Mouse (Mus musculus) embryonic facial prominence, embryonic 12.5 days (tissue): ENCODE results near the gene Xdh. TPM values are rescaled to one million over a fixed set of nuclear protein-coding genes. Genes with fewer than 3 reads are reported as not detected.
"Not testable (repeated sequence)": the region's sequence is repeated elsewhere in the genome, so short reads cannot be mapped to it uniquely, and the experiment has no call there.

Source experiments
- ATAC-seq: fragments of 200-750 bp; cut with Nextera tagmentation; 2 replicates; pipeline ENCODE4 v1.8.0; 2017; ENCODE audit not compliant: insufficient number of reproducible peaks, insufficient read depth, low FRiP score, low TSS enrichment
- H3K27ac ChIP-seq: fragments of 300-500 bp; sonication (generic); 2 replicates; pipeline ENCODE4 v1.5.1; 2016; ENCODE audit warnings: mild to moderate bottlenecking
- H3K27me3 ChIP-seq: fragments of 300-500 bp; sonication (generic); 2 replicates; pipeline ENCODE4 v1.6.1; 2016; ENCODE audit warnings: mild to moderate bottlenecking, moderate library complexity
- H3K36me3 ChIP-seq: fragments of 300-500 bp; sonication (generic); 2 replicates; pipeline ENCODE4 v1.6.1; 2016; ENCODE audit warnings: mild to moderate bottlenecking
- H3K4me1 ChIP-seq: fragments of 300-500 bp; sonication (generic); 2 replicates; pipeline ENCODE4 v1.6.1; 2016
- H3K4me2 ChIP-seq: fragments of 300-500 bp; sonication (generic); replicated peaks from 2 replicates; pipeline ENCODE4 v1.6.1; 2016; ENCODE audit warnings: mild to moderate bottlenecking, moderate library complexity
- H3K4me3 ChIP-seq: fragments of 300-500 bp; sonication (generic); 2 replicates; pipeline ENCODE4 v1.5.1; 2016; ENCODE audit warnings: mild to moderate bottlenecking
- H3K9ac ChIP-seq: fragments of 300-500 bp; sonication (generic); 2 replicates; pipeline ENCODE4 v1.6.1; 2016; ENCODE audit warnings: mild to moderate bottlenecking, moderate library complexity
- H3K9me3 ChIP-seq: fragments of 300-500 bp; sonication (generic); 2 replicates; pipeline ENCODE4 v1.6.1; 2016; ENCODE audit warnings: mild to moderate bottlenecking, moderate library complexity
- WGBS: fragments of 180-500 bp; shearing (Covaris S2); methylation state at CpG from one replicate; pipeline ENCODE4 v1.1.7; 2016; 5-methylcytosine and 5-hydroxymethylcytosine counted together
- polyA plus RNA-seq: library from polyadenylated mRNA; unstranded; fragments of >200 nt; fragmentation: Nextera tagmentation; extraction: Ambion mirVana; gene quantifications from 2 replicates; pipeline ENCODE4 v1.2.1, GENCODE M21; 2016

Xdh gene
- polyA plus RNA-seq, 1 experiment from 2014 or later, result 0.70 TPM

DNA sequence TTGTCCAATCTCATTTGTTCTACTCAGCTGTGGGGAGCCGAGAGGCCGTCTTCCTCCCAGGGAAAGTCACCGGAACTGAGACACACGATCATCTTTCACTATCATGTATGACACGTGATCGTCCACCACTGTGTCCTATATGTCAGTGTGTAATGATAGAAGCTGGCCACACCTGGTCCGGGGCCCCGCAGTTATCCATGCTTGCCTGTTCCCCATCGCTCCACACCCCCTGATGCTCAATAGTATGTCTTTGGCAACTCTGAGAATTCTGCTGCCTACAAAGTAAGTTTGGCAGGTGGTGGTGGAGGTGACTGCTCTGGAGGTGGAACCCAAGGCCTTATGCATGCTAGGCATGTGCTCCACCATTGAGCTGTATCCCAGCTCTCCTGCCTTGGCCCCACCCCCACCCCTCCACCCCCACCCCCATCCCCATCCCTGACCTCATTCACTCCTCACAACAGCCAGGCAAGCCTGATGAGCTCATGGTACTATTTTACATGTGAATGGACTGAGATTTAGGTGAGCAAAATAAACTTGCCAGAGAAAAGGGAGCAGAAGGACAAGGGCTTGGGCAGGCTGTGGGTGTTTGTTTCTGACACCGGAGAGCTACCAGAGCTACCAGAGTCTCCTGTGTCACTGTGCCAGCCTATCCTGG is 70.6 kb downstream of the Xdh start:
- H3K27ac ChIP-seq, result no peak overlapping the region
- H3K27me3 ChIP-seq, result no peaks in the 10 kb centered on the region; the same call in 1 of the 2 replicates
- H3K4me1 ChIP-seq, result no peaks in the 10 kb centered on the region
- WGBS, result 91% methylated on average over 10 of the region's 10 CpGs
- no peak; the same call in 1 of the 2 replicates for ATAC-seq
- no peak overlapping the region for H3K9ac ChIP-seq
- no peak overlapping the region for H3K4me3 ChIP-seq
- H3K4me2 ChIP-seq, result no peak overlapping the region
- H3K9me3 ChIP-seq, result 0 out of 2 replicates have a peak, but pooled peaks cover 4% of the 10 kb centered on the region
- H3K36me3 ChIP-seq, result no peaks in the 10 kb centered on the region

DNA sequence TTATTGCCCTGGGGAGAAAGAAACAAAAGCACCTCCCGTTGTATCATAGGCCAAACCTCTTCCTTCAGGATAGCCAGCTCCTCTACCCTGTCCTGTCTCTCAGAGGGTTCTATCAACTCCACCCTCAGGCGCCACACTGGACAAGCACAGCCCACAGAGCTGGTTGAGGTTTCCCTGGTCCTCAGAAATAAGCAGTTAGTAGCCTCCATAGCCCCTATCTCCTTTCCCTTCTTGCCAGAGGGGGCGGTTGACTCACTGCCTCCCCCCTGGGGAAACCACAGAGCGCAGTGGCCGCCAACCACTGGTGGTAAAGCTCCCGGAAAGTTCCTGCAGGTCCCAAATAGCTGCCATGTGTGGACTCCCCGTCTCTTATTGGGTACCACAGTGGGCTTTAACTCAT is 74.3 kb downstream of the Xdh start:
- H3K9ac ChIP-seq, result no peak overlapping the region
- H3K27me3 ChIP-seq, result no peaks in the 10 kb centered on the region; the same call in 1 of the 2 replicates
- no peak overlapping the region for H3K4me2 ChIP-seq
- H3K36me3 ChIP-seq, result no peaks in the 10 kb centered on the region
- no peak overlapping the region for H3K27ac ChIP-seq
- 85% methylated on average over 7 of the region's 7 CpGs for WGBS
- no peak overlapping the region for H3K4me3 ChIP-seq
- H3K9me3 ChIP-seq, result 0 out of 2 replicates have a peak, but pooled peaks cover 4% of the 10 kb centered on the region
- no peak for ATAC-seq
- no peaks in the 10 kb centered on the region for H3K4me1 ChIP-seq

DNA sequence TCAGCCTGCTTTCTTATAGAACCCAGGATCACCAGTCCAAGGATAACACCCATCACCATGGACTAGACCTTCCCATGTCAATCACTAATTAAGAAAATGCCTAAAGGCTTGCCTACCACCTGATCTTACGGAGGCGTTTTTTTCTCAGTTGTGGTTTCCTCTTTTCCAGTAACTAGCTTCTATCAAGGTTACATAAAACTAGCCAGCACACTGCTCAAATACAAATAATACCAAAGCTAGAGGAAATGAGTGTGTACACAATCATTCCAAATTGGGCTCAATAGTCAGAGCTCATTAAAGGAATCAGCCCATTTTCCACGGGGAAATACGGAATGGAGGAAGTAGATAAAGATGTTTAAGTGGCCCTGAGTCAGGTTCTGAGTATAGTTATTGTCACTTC is 74.7 kb downstream of the Xdh start:
- no peak for ATAC-seq
- Histone ChIP-seq H3K4me1 (no peaks in the 10 kb centered on the region), H3K27me3 (no peaks in the 10 kb centered on the region), H3K36me3 (no peaks in the 10 kb centered on the region), H3K9ac (no peak overlapping the region), H3K9me3 (0 out of 2 replicates have a peak, but pooled peaks cover 4% of the 10 kb centered on the region), H3K4me2 (no peak overlapping the region), H3K4me3 (no peak overlapping the region), H3K27ac (no peak overlapping the region)
- 84% methylated on average over 4 of the region's 4 CpGs for WGBS

DNA sequence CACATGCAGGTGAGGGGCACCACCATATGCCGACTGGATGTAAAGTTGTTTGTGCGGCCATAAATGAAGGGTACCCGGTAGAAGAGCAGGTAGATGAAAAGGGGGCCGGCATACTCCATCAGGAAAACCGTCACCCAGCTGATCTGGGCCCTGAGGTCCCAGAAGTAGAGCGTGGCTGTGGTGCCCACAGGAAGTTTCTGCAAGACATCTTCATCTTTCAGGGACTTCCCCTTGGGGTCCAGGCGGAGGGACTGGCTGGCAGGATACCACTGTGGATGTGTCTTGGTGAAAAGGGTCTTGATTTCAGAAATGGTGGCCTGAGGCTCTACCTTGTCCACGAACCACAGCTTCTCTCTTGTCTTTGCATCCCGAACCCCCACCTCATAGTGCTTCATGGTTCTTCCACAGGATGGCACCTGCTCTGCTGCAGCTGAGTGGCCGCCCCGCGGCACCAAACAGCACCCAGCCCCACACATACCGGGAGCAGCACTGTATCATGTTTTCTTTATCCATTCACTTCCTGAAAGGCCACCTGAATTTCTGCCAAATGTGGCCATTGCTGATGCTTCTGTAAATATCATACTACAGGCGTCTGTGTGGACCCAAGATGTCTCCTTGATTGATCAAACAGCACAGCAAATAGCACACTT is 78.9 kb downstream of the Xdh start:
- 90% methylated on average over 14 of the region's 14 CpGs for WGBS

DNA sequence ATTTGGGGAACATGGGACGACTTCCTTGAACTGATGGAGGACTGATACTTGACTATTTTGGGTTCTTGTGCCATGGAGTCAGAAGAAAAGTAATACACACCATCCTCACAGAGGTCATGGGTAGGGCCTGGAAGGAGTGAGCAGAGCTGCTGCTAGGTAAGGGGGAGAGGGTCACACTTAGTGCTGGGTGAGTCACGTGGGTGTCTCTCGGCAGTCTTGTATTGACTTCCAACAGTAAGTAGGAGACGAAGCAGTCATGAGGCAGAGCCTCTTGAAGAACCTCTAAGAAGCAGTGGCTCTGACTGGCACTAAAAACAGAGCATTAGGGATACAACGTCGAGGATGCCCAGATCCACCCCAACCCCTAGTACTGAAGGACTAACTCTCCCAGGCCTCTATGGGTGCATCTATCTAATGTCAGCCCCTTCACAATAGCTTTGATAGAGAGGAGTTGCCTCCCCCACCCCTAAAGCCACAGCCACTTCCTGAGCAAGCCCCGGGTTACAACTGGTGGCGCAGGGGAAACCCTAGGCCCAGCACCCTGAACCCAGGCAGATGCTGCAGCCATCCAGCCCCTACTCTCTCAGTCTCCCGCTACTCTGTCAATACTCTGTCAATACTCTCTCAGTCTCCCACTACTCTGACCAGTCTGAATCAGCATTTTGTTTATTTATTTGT is 80.8 kb downstream of the Xdh start:
- Histone ChIP-seq H3K9me3 (no peaks in the 10 kb centered on the region), H3K9ac (no peak overlapping the region), H3K4me3 (no peak overlapping the region), H3K4me2 (no peak overlapping the region), H3K27me3 (no peaks in the 10 kb centered on the region), H3K4me1 (no peaks in the 10 kb centered on the region), H3K27ac (no peak overlapping the region), H3K36me3 (no peaks in the 10 kb centered on the region)
- 90% methylated on average over 9 of the region's 9 CpGs for WGBS
- ATAC-seq, result no peak

More for the DNA sequence above, 78.9 kb downstream of the Xdh start:
- no peak overlapping the region for H3K4me2 ChIP-seq
- H3K4me1 ChIP-seq, result no peaks in the 10 kb centered on the region
- 0 out of 2 replicates have a peak, but pooled peaks cover 4% of the 10 kb centered on the region for H3K9me3 ChIP-seq
- no peak overlapping the region for H3K27ac ChIP-seq
- no peaks in the 10 kb centered on the region for H3K36me3 ChIP-seq
- H3K9ac ChIP-seq, result no peak overlapping the region
- no peak overlapping the region for H3K4me3 ChIP-seq
- ATAC-seq, result no peak
- H3K27me3 ChIP-seq, result no peaks in the 10 kb centered on the region

DNA sequence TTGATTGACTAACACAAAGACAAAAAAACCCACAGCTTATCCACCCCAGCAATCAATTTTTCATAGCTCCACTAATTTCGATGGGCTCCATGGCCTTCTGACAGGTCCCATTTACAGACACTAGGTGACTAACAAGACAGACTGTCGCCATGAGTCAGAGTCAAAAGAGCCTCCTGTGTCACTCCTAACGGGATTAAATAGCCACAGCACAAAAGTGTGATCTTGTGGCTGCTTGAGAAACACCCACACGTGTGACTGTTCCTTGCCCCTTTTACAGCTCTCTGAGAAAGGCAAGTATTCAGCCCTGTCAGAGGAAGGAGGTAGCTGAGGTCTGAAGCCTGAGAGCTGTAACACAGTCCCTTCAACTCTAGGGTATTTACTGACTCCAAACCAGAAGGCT is 96.3 kb downstream of the Xdh start:
- no peaks in the 10 kb centered on the region for H3K36me3 ChIP-seq
- no peak overlapping the region for H3K9ac ChIP-seq
- no peak for ATAC-seq
- WGBS, result 78% methylated on average over 4 of the region's 4 CpGs
- H3K27ac ChIP-seq, result no peak overlapping the region
- H3K9me3 ChIP-seq, result no peaks in the 10 kb centered on the region
- H3K4me3 ChIP-seq, result no peak overlapping the region
- H3K4me2 ChIP-seq, result no peak overlapping the region
- H3K4me1 ChIP-seq, result no peaks in the 10 kb centered on the region
- H3K27me3 ChIP-seq, result no peaks in the 10 kb centered on the region

DNA sequence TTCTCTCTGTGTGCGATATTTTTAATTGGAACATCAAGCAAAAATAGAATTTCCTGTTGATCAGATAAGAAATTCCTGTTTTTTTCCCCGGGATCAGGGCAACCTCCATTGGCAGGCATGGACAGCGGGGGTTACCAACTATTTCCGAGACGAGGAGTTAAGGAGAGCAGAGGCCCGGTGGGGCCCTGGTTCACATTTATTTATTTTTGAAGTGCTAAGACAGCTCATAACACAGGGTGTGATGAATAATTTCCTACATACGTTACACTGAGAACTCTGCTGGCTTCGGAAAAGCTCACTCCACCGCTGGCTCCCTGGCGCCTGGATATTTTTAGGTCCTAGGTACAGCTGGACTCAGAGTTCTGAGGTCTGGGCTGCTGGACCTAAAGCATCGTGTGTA is 97.0 kb downstream of the Xdh start:
- Histone ChIP-seq H3K27ac (no peak overlapping the region), H3K4me1 (no peaks in the 10 kb centered on the region), H3K27me3 (no peaks in the 10 kb centered on the region), H3K9ac (no peak overlapping the region), H3K36me3 (no peaks in the 10 kb centered on the region), H3K4me2 (no peak overlapping the region), H3K9me3 (no peaks in the 10 kb centered on the region), H3K4me3 (no peak overlapping the region)
- no peak for ATAC-seq
- WGBS, result 79% methylated on average over 11 of the region's 11 CpGs

DNA sequence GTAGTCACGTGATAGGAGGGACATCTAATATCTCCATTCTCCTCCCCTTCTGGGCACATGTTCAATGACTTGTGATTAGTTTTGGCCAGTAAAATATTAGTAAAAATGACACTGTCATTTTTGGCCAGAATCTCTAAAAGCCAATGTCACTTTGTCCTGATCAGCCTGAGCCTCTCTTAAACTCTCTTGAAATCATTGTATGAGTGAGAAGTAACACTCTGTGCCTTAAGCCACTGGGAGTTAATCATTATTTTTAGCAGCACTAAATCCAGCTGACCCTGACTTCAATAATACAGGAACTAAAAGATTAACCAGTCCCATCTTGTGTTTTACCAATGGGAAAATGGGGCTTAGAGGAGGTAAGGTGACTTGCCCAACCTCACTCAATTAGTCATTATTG is 102.6 kb downstream of the Xdh start:
- ATAC-seq, result no peak
- H3K4me2 ChIP-seq, result no peak overlapping the region
- H3K27ac ChIP-seq, result no peak overlapping the region
- H3K4me3 ChIP-seq, result no peak overlapping the region
- no peaks in the 10 kb centered on the region for H3K4me1 ChIP-seq
- WGBS, result 77% methylated on average over 1 of the region's 1 CpGs
- H3K36me3 ChIP-seq, result no peaks in the 10 kb centered on the region
- H3K9ac ChIP-seq, result no peak overlapping the region
- H3K27me3 ChIP-seq, result no peaks in the 10 kb centered on the region
- no peaks in the 10 kb centered on the region for H3K9me3 ChIP-seq

DNA sequence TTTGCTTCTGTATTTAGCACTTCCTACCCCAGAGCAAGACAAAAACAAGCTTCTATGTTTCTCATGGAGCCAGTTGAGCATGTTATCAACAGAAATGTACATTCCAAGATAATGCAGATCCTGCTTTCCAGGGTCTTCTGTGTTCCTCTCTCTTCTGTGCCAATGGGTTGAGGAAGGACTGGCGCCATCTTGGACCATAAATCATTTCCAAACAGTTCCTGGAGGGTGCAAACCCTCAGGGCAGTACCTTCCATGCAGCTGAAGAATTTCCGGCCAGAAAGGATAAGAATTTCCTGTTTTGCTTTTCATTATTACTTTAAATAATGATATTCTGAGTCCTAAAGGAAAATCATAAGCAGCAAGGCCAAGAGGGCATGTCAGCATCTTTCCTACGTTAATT is 104.4 kb downstream of the Xdh start:
- WGBS, result 69% methylated on average over 3 of the region's 3 CpGs
- ATAC-seq, result no peak
- Histone ChIP-seq H3K36me3 (no peaks in the 10 kb centered on the region), H3K9me3 (no peaks in the 10 kb centered on the region), H3K27ac (no peak overlapping the region), H3K4me1 (no peaks in the 10 kb centered on the region), H3K9ac (no peak overlapping the region), H3K27me3 (no peaks in the 10 kb centered on the region), H3K4me3 (no peak overlapping the region), H3K4me2 (no peak overlapping the region)

DNA sequence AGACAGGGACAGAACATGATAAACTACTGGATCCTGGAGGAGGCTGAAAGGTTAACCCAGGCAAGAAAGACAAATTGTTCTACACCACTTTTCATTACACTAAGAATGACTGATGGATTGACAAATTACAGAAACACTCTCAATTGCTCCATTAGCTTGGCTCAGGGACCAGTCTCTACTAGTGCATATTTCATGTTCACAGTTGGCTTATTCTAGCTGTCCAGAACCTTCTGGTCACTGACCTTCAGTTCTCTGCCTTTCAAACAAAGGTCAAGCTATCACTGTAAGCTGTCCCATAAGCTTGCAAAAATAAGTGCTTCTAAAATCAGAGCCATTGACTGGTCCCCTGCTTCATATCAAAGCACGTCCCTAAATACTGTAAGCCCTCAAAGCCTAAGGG is 107.0 kb downstream of the Xdh start:
- Histone ChIP-seq H3K9ac (no peak overlapping the region), H3K36me3 (no peaks in the 10 kb centered on the region), H3K27ac (no peak overlapping the region), H3K4me2 (no peak overlapping the region), H3K27me3 (no peaks in the 10 kb centered on the region), H3K4me1 (no peaks in the 10 kb centered on the region), H3K4me3 (no peak overlapping the region), H3K9me3 (no peaks in the 10 kb centered on the region)
- WGBS, result 77% methylated on average over 1 of the region's 1 CpGs
- ATAC-seq, result no peak

DNA sequence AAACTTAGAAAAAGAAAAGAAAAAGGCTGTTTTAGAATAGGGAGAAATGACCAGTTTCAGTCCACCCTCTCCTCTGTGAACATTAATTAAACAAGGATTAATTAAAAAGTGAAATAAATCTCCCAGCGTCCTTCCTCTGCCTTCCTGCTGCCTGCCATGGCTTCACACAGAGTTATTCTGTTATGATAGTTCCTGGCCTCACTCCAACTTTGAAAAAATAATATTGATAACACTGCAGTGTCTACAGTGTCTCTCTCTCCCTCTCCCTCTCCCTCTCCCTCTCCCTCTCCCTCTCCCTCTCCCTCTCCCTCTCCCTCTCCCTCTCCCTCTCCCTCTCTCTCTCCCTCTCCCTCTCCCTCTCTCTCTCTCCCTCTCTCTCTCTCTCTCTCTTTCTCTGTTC is 110.1 kb downstream of the Xdh start:
- not testable (repeated sequence) for H3K36me3 ChIP-seq, H3K27me3 ChIP-seq, ATAC-seq, H3K9me3 ChIP-seq, H3K27ac ChIP-seq, H3K9ac ChIP-seq, H3K4me1 ChIP-seq, H3K4me2 ChIP-seq, H3K4me3 ChIP-seq
- 48% methylated on average over 1 of the region's 1 CpGs for WGBS
